Mouse (Mus musculus) intestine, postnatal 0 days (tissue): ENCODE measurements around the gene Spen. TPM values are rescaled to one million over a fixed set of nuclear protein-coding genes. Genes with fewer than 3 reads are reported as not detected.

Experiments used
- ATAC-seq: fragments of 200-750 bp; cut with Nextera tagmentation; 2 replicates; pipeline ENCODE4 v1.8.0; 2017; ENCODE audit warnings: mild to moderate bottlenecking, moderate TSS enrichment, moderate library complexity
- H3K27ac ChIP-seq: fragments of 300-500 bp; sonication (generic); 2 replicates; pipeline ENCODE4 v1.5.1; 2014; ENCODE audit warnings: mild to moderate bottlenecking, low read depth, low read length, moderate library complexity
- H3K27me3 ChIP-seq: fragments of 300-500 bp; sonication (generic); replicated peaks from 2 replicates; pipeline ENCODE4 v1.6.1; 2014; ENCODE audit warnings: low read length, mixed read lengths; ENCODE audit not compliant: control insufficient read depth, insufficient read depth
- H3K36me3 ChIP-seq: fragments of 300-500 bp; sonication (generic); 2 replicates; pipeline ENCODE4 v1.6.1; 2014; ENCODE audit warnings: mild to moderate bottlenecking, moderate library complexity; ENCODE audit not compliant: control insufficient read depth, insufficient read depth
- H3K4me1 ChIP-seq: fragments of 300-500 bp; sonication (generic); replicated peaks from 2 replicates; pipeline ENCODE4 v1.6.1; 2014; ENCODE audit warnings: antibody characterized with exemption, low read length, mixed read lengths; ENCODE audit not compliant: control insufficient read depth, insufficient read depth
- H3K4me2 ChIP-seq: fragments of 300-500 bp; sonication (generic); replicated peaks from 2 replicates; pipeline ENCODE4 v1.6.1; 2014; ENCODE audit warnings: low read depth, mild to moderate bottlenecking, moderate library complexity
- H3K4me3 ChIP-seq: fragments of 300-500 bp; sonication (generic); 2 replicates; pipeline ENCODE4 v1.5.1; 2014; ENCODE audit warnings: low read depth, low read length
- H3K9ac ChIP-seq: fragments of 300-500 bp; sonication (generic); 2 replicates; pipeline ENCODE4 v1.6.1; 2014; ENCODE audit warnings: mild to moderate bottlenecking, low read depth, low read length
- H3K9me3 ChIP-seq: fragments of 300-500 bp; sonication (generic); 2 replicates; pipeline ENCODE4 v1.6.1; 2016; ENCODE audit warnings: mixed run types; ENCODE audit not compliant: control insufficient read depth
- CTCF ChIP-seq: sonication (generic); IDR thresholded peaks from 2 replicates; pipeline ENCODE4 v1.5.1; 2016; ENCODE audit warnings: low read depth, mild to moderate bottlenecking, control low read depth, antibody characterized with exemption, moderate library complexity
- WGBS: fragments of 180-500 bp; shearing (Covaris S2); extraction: QIAGEN DNeasy Blood & Tissue Kit; methylation state at CpG from one replicate; pipeline ENCODE4 v1.1.7; 2014; 5-methylcytosine and 5-hydroxymethylcytosine counted together
- polyA plus RNA-seq: library from polyadenylated mRNA; unstranded; fragments of >200 nt; fragmentation: Nextera tagmentation; extraction: Ambion mirVana; gene quantifications from 2 replicates; pipeline ENCODE4 v1.2.1, GENCODE M21; 2015

Gene Spen
- polyA plus RNA-seq: 3.2 and 4.0 TPM in 2 replicates

GRCm38 (mm10) chr4:141538408-141539212, at the start of gene Spen:
TSS of gene Spen (minus strand) at chr4:141538597.
- Histone ChIP-seq H3K4me2 (peak within 1 kb of the TSS; percentile 79), H3K9ac (peak within 1 kb of the TSS; percentile 94), H3K4me1 (no peaks in the 10 kb centered on the region; the same call in 1 of the 2 replicates), H3K36me3 (no peaks in the 10 kb centered on the region), H3K4me3 (peak within 1 kb of the TSS; percentile 85), H3K27ac (peak within 1 kb of the TSS; percentile 94), H3K9me3 (no peaks in the 10 kb centered on the region), H3K27me3 (no peaks in the 10 kb centered on the region)
- no peak for TF ChIP-seq CTCF
- peak; percentile 92 for ATAC-seq
- under 1% methylated on average over 75 of the region's 88 CpGs for WGBS

- H3K4me3 ChIP-seq: no peak overlapping the region
- no peak for TF ChIP-seq CTCF
- 91% methylated on average over 8 of the region's 8 CpGs for WGBS
- H3K4me1 ChIP-seq: no peaks in the 10 kb centered on the region
- H3K27ac ChIP-seq: no peak overlapping the region
- ATAC-seq: no peak
- H3K4me2 ChIP-seq: no peak overlapping the region
- H3K9ac ChIP-seq: no peak overlapping the region
- no peaks in the 10 kb centered on the region for H3K27me3 ChIP-seq
- H3K36me3 ChIP-seq: peaks cover 81% of the 10 kb centered on the region
- H3K9me3 ChIP-seq: no peaks in the 10 kb centered on the region
Measured at GRCm38 (mm10) chr4:141583919-141584318, 45.5 kb upstream of the Spen start.

GRCm38 (mm10) chr4:141581051-141581450, 42.7 kb upstream of the Spen start:
- H3K4me1 ChIP-seq: no peaks in the 10 kb centered on the region
- H3K36me3 ChIP-seq: peaks cover 78% of the 10 kb centered on the region
- no peak overlapping the region for H3K27ac ChIP-seq
- 92% methylated on average over 13 of the region's 13 CpGs for WGBS
- H3K4me3 ChIP-seq: no peak overlapping the region
- no peak overlapping the region for H3K4me2 ChIP-seq
- no peaks in the 10 kb centered on the region for H3K9me3 ChIP-seq
- no peak overlapping the region for H3K9ac ChIP-seq
- H3K27me3 ChIP-seq: no peaks in the 10 kb centered on the region
- ATAC-seq: no peak
- no peak for TF ChIP-seq CTCF

GRCm38 (mm10) chr4:141578833-141579232, 40.4 kb upstream of the Spen start:
- peak; percentile 86 for ATAC-seq
- peaks cover 61% of the 10 kb centered on the region for H3K36me3 ChIP-seq
- no peaks in the 10 kb centered on the region; the same call in none of the 2 replicates for H3K4me1 ChIP-seq
- H3K27ac ChIP-seq: peak overlapping the region; percentile 63
- no peaks in the 10 kb centered on the region for H3K27me3 ChIP-seq
- H3K4me2 ChIP-seq: no peak overlapping the region
- no peak overlapping the region for H3K9ac ChIP-seq
- WGBS: 17% methylated on average over 3 of the region's 3 CpGs
- no peak for TF ChIP-seq CTCF
- no peak overlapping the region for H3K4me3 ChIP-seq
- H3K9me3 ChIP-seq: no peaks in the 10 kb centered on the region

GRCm38 (mm10) chr4:141576877-141577276, 38.5 kb upstream of the Spen start:
- Histone ChIP-seq H3K36me3 (peaks cover 44% of the 10 kb centered on the region), H3K27me3 (no peaks in the 10 kb centered on the region), H3K4me3 (no peak overlapping the region), H3K9me3 (no peaks in the 10 kb centered on the region), H3K27ac (no peak overlapping the region), H3K4me1 (peaks cover 7% of the 10 kb centered on the region), H3K4me2 (no peak overlapping the region), H3K9ac (no peak overlapping the region)
- no peak for ATAC-seq
- WGBS: 97% methylated on average over 7 of the region's 7 CpGs
- TF ChIP-seq CTCF: peak; percentile 61

- no peak overlapping the region for H3K27ac ChIP-seq
- no peak overlapping the region for H3K4me3 ChIP-seq
- no peaks in the 10 kb centered on the region for H3K9me3 ChIP-seq
- WGBS: 86% methylated on average over 11 of the region's 11 CpGs
- no peaks in the 10 kb centered on the region for H3K27me3 ChIP-seq
- no peak overlapping the region for H3K9ac ChIP-seq
- no peak for TF ChIP-seq CTCF
- ATAC-seq: no peak
- peaks cover 7% of the 10 kb centered on the region for H3K4me1 ChIP-seq
- no peak overlapping the region for H3K4me2 ChIP-seq
- H3K36me3 ChIP-seq: peaks cover 42% of the 10 kb centered on the region
Measured at GRCm38 (mm10) chr4:141576404-141576803, 38.0 kb upstream of the Spen start.
